Mouse (Mus musculus) cerebellum, postnatal 36 days (tissue): Measurements from ENCODE around the gene D430042O09Rik.

Experiments
- DNase-seq, 2 experiments: peaks; one replicate each; pipeline ENCODE4 v3.0.0; 2021 to 2022; ENCODE audit warnings: mixed read lengths in 2 of 2

D430042O09Rik gene

DNA sequence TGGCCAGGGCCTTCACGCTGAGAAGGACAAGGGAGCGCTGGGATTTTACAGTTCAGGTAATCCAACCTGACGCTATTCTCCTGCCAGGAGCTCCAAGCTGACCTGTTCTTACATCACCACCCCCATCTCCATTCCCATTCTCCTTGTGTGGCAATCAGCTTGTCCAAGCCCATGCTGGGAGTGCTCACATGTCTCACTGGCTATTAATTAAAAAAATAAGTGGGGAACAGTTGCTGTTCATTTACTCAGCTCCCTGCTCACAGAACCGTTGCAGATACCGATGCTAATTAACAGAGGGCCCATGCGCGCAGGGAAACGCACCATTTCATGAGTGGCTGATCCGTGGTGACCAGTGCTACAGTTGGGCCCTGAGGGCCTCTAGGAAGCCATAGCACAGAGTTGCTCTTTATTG lies 110.6 kb downstream of the D430042O09Rik start:
- DNase-seq: peak; percentile 71 to 73

DNA sequence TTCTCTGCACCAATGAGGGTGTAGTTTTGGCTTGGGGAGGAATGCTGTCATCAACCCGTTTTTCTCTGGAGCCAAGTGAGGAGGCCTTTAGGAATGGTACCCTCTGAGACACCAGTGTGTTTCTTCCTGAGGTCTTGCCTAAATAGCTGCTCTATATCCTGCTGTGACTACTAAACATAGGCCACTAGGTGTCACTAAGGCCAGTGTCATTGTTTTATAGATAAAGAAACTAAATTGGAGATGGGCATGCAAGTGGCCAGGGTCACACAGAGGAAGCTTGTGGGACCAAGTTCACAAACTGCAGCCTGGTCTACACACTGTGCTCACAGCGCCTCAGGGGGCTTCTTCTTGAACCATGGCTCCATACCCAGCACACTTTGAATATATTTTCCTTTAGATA lies 112.5 kb downstream of the D430042O09Rik start:
- no peak for DNase-seq

DNA sequence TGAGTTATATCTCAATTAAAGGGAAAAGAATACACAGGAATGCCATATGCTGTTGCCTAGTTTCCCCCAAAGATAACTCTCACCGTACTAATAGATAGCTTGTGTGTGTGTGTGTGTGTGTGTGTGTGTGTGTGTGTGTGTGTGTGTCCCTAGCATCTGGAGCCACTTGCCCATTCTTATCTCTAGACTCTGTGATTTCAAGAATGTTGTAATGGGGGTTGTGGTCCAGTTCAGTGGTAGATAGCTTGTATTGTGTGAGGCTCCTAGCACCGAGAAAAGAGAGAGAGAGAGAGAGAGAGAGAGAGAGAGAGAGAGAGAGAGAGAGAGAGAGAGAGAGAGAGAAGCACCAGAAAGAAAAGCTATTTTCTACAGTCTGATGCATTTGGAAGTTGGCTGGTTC lies 118.7 kb downstream of the D430042O09Rik start:
- DNase-seq: no peak

DNA sequence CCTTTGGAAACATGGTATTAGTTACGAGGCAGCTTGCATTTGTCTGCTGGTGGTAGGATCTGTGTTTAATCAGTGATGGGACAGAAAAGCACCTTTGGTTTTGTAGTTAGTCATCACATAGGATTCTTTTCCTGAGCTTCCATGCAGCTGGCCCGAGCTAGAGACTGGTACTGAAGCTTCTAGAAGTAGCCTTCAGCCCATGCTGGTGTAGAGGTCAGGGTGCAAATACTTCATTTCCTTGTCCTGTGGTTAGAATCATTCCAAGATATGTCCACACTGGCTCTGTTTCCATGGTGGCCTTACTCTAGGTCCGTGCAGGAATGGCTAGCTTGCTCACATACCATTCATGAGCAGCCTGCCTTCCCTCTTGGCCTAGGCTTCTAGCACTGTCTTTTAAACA lies 119.2 kb downstream of the D430042O09Rik start:
- no peak for DNase-seq

DNA sequence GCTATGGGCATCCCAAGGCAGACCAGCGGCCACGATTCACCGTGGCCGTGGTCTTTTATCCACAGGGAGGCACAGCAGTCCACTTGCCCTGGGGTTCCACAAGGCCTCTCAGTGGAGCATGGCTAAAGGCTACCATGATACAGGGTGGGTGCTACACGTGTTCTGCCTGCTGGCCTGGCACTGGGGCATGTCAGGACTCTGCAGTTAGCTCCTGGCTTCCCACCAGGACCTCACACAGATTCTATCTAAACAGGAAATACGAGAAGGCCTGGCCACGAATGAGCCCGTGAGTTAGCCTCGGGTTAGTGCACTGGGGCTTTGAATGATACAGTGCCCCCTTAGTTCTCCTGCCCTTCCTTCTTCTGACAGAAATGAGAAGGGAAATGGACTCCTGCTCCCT lies 119.7 kb downstream of the D430042O09Rik start:
- DNase-seq: no peak

DNA sequence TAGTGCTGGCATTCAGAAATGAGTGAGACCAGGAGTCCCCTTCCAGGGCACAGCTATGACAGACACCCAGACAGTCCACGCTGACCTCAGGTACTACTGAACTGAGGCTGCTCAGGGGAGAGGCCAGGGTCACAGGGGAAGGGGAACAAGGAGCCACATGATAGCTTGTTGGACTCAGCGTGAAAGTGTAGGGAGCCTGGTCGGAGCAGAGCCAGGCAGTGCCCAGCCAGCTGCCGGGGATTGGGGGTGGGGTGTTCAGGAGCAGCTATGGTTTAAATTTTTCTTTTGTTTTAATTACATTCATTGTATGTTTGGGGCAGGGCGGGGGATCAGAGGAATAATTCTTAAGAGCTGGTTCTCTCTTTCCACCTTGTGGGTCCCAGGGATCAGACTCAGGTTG lies 120.9 kb downstream of the D430042O09Rik start:
- no peak for DNase-seq

DNA sequence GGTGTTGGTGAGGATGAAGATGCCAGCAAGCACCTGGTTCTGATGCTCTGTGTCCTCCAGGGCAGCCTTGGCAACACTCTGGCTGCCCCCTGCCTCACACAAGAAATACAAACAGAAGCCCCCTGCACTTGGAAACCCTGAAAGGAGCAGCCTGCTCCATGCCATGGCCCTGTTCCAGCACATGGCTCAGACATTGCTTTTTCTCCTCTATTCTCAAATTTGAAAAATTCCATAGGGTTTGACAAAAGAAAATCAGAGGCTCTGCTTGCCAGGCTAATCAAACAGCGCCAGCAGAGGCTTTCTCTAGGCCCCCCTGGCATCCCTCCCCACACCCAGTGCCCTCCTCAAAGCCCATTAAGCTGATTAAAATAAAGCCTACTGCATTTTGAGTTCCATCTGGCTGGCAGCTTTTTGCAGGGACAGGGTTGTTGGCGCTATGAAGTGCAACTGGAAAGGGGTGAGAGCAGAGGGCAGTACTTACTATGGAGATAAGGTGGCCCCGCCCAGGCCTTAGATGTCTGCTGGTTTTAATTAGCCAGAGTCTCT lies 121.5 kb downstream of the D430042O09Rik start:
- no peak for DNase-seq

DNA sequence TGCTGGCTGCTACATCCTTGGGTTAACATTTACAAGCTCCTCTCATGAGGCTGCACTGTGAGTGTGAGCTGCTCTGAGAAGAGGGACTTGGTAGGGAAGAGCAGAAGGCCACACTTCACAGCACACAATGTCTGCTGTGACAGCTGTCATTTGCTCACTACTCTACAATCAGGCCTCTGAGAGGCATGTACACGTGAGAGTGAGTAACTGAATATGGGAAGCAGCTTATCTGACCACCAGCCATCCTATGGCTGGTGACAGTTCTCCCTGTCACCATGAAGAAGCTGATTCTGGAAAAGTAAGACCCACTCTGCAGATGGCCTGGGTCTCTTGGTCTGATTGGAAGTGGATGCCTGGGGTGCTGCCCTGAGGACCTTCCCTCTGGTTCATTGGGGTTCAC lies 125.1 kb downstream of the D430042O09Rik start:
- no peak for DNase-seq

DNA sequence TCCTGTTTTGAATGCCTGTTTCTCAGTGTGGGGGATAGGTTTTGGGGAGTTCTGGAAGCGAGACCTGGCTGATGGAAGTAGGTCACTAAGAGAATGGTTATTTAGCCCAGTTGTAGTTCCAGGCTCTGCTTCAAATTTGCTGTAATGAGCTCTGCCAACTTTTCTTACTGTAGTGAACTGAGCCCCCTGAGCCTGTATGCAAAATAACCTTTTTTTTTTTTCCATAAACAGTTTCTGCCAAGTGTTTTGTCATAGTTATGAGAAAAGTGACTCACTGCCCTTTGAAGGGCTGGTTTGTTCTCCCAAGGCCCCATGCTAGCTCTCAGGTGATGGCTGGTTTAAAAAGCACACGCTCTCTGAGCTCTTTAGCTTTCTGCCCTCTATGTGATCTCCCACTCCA lies 125.8 kb downstream of the D430042O09Rik start:
- DNase-seq: no peak

DNA sequence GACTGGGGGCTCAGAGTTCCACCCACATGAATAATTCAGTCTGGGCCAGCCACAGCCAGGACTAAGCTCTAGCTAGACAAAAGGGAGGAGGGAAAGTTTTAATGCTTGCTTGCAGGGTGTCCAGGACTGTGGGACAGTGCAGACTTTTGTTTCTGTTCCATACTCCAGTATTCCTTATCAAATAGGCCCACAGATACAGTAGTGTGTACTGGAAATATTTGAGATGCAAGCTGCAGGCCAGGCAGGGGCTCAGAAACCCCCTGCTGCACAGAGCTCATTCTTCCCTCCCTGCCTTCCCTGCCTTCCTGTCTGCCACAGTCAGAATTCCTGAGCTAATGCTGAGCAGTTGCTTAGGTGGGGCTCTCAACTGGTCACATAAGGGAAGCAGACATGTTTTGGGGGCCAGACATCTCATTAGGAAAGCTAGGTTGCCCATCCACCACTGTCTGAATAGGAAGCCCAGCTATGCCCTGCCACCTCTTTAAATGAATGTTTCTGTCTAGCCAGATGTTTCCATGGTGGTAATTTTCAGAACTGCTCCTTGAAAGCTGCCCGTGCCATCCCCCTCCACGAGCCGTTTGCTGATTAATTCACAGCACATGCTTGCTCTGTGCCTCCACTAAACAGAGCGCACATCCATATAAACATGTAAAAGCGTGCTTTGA lies 130.5 kb downstream of the D430042O09Rik start:
- no peak for DNase-seq

DNA sequence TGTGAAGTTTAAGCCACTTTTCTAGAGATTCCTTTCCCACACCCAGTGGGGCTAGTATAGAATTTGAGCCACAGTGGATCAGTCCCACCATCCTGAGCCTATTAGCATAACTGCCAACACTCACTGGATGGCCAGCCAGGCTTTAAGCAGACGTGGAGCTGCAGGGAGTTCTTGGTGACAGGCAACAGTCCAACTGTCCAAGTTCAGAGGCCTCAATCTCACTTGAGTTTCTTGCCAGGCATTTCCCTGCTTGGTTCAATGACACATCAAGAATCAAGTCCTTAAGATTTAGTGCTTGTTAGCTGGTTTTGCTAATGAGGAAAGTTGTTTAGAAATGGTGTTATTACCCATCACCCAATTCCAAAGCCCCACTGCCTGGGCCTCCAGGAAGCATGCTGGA lies 137.9 kb downstream of the D430042O09Rik start:
- DNase-seq: peak in 1 of 2 experiments; percentile 19

DNA sequence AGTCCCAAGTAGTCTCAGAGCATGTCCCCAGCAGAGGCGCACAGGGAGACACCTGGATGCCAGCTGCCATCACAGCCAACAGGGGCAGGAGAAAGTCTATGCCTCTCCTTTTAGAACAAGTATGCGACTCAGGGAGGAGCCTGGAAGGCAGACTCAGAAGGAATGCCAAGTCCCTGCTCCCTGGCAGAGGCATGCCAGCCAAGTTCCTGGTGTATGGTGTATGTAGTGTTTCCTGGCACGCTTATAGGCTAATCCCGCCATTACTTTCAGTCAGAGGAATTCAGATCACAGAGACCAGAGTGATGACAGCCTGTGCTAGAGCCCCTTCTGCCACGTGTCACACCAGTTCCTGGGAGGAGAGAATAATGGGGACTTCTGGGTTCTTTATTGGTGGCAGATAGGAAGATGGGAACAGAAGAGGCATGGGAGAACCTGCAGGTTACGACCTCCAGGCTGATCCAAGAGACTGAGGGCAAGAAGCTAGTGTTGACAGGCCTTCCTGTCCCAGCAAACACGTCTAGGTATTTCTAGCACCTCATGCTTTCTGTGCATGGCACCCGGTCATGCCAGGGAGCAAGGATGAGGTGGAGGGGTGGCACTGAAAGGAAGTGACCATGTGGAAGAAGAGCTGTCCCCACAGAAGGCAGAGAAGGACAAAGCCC lies 139.3 kb downstream of the D430042O09Rik start:
- peak in 1 of 2 experiments; percentile 5 for DNase-seq

DNA sequence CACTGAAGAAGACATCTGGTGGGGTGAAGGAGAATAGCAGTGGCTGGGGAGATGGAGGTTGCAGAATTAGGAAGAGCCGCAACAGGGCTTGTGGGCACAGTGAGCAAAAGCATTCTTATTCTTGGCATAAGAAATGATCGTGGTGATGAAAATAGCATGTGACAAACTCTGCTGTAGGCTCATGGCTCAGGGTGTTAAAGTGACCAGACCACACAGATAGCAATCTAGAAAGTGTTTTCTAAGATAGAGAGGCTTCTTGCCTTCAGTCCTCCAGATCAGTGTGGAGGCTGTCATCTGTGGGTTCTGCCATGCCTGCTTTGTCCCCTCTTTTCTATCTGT lies 139.8 kb downstream of the D430042O09Rik start:
- no peak for DNase-seq

DNA sequence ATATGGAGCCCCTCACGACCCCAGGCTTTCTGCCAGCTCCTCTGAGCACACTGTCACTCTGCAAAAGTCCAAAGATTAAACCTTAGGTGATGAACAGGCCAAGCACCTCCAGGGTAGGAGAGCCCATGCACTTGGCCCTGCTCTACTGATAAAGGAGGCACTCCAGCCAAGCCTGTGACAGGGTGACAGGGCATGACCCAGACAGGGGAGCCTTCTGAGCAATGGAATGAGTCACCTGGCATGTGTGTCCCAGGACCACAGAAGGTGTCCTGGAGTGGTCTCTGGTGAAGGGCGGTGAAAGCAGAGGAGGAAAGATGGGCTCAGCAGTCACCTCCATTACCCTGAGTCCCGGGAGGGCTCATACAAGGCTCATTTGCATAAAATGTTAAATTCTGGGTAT lies 151.9 kb downstream of the D430042O09Rik start:
- no peak for DNase-seq

DNA sequence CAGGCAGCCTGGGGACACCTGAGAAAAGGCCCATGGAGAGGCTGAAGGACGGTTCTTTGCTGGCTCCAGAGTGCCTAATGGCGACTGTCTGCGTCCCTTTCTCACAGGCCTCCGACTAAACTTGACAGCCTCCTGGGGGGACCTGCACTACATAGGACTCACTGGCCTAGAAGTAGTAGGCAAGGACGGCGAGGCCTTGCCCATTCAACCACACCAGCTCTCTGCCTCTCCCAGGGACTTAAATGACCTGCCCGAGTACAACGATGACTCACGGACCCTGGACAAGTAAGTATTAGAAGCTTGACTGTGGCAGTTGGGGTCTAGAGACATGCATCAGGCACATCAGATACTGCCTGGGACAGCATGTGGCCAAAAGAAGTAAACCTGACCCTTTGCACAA lies 152.7 kb downstream of the D430042O09Rik start:
- DNase-seq: no peak

DNA sequence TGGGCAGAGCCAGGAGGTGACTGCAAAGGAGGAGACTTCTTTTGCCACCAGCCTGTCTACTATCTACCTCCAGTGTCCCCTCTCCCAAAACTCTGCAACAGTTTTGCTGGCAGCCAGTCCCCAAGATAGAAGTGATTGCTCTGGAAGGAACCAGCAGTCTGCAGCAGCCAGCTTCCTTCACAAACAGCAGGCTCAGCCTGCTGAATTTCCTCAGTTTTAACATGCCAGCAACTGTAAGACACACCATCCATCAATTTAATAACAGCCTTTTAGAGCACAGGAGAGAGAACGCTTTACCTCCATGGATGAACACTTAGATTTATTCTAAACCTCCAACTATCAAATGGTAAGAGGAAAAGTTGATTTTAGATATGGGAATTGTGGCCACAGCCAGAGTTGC lies 156.3 kb downstream of the D430042O09Rik start:
- DNase-seq: no peak

DNA sequence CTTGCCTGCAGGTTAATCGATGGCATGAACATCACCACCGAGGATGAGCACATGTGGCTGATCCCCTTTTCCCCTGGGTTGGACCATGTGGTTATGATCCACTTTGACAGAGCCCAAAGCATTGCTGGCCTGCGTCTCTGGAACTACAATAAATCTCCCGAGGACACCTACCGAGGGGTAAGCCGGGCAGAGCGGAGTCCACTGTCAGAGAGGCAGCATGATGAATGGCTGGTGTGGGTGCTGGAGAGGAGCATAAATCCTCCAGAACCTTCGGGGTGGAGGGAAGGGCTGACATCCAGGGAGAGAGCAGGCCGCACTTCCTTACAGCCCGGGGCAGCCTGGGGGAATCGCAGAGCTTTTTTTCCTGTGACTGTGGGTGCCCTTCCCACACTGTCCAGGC lies 157.5 kb downstream of the D430042O09Rik start:
- no peak for DNase-seq

DNA sequence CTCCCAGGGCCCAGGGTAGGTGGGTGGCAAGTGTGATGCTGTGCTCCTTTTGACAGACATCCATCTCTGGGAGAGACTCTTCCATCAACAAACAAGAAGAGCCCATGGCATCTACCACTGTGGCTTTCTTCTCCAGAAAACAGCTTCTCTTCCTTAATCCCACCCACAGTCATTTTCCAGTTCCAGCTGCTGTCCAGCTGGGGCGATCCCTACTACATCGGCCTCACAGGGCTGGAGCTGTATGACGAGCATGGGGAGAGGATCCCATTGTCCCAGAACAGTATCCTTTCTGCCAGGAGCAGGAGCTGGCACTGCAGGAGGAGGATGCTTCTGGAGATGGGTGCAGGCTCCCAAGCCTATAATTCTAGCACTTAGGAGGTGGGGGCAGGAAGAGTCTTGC lies 160.9 kb downstream of the D430042O09Rik start:
- DNase-seq: no peak

DNA sequence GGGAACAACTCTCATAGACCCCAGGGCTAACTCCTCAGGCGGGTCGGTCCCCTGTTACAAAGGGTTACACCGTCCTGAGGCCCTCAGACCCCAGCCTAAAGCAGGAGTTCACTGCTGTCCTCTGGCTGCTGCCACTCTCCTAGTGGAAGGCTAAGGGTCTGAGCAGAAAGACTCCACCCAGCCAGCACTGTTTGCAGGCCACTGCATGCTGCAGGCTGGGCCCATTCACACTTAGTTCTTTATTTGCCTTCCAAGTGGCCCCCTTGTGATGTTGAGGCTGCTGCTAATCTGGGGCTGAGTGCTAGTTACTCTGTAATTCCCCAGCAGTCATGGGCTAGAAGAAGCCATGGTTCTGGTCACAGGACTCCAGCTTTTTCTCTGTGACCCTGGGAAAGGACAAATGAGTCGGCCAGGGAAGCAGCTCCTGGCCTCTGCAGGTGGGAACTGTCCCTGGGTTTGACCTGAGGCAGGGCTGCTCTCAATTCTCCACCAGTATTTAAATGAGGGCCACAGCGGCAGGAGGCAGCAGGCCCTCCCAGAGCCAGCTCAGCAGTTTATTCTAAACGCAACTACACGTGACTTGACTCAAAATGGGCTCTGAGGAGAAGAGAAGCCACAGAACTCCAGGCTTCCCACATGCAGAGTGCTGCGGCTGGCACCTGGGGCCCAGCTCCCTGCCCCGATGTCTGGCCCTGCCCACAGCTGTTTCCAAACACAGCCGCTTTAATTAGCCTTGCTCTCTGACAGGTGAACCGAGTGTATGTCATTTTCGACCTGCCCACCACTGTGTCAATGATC lies 163.9 kb downstream of the D430042O09Rik start:
- DNase-seq: no peak

DNA sequence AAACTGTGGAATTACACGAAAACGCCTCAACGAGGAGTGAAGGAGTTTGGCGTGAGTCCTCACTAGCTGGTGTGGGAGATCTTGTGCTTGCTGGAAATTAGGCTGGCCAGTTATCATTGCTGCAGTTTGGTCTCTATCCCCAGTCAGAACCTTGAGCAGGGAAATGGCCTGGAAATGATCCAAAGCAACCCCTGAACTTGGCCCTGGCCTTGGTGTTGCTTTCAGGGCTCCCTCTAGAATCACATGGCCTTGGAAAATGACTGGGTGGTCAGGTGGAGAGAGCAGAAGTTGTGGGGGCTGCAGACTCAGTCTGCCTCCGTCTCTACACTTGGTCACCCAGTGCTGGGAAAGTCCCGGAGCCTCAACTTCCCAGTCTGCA lies 164.5 kb downstream of the D430042O09Rik start:
- no peak for DNase-seq

DNA sequence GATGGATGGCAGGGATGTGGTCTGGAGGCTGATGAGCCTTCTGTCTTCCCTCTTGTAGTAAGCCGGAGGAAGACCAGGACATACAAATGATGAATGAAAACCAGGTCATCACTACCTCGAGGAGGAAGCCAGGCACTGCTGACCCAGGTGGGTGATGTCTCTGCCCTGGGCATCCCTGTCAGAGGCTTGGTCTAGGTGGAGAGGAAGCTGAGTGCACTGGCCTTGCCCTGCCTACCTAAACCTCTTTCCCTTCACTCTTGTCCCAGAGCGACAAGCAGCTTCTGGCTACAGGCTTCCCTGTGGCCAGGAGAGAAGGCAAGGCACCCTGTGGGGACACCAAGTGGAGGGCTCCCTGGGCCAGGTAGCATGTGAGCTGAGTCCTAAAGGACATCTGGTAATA lies 165.2 kb downstream of the D430042O09Rik start:
- no peak for DNase-seq

DNA sequence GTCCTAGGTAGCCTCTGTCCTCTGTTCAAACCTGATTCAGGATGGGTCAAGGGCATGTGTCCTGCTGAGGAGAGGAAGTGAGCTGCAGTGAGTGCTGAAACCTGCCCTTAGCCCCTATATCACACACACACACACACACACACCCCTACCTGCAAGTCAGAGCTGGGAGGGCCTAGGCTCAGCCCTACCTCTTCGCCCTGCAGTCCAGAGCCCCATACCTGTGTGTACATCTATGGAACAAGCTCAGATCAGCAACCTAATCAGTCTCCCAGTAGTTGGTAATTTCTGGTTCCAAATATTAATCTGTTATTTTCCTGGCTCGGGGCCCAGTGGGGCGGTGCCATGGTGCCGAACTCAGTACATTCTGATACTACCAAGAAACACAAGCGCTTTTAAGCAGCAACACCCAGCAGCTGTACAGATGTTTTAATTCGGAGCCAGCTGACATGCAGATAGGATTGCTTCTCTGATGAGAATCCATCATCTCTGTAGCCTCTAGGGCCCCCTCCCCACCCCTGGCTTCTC lies 166.3 kb downstream of the D430042O09Rik start:
- no peak for DNase-seq

DNA sequence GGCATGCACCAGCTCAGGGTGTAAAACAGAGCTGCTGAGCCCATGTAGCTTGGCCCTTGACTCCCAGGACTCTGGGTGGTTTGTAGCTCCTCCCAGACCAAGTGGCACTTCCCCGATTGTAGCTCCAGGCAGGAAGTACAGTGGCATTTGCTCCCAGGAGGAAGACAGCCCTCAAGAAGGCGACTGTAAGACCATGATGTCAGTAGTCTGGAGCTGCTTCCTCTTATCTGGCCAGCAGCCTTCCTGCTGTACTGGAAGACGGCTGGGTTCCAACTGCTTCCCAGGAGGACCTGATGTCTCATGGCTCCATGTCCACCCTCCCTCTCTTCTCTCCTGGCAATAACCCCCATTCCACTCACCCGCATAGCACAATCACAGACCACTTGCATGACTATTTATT lies 170.4 kb downstream of the D430042O09Rik start:
- no peak for DNase-seq

DNA sequence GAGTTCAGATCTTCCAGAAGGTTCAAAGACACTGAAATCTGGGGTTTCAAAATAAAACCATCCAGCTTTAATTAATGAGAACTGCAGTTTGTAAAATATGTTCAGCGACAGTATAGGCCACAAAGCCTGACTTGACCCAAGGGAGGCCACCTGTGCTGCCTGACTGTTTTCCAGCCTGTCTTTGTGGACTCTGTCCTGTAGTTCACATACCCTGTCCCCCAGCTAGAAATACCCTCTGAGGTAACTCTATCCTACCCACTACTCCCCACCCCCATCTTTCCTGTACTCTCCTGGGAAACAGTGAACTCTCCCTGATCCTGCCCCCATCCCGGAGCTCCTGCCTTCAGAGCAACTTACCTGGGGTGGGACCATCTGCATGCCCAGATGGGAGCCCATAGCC lies 175.5 kb downstream of the D430042O09Rik start:
- DNase-seq: no peak
